Mouse (Mus musculus): Measurements from ENCODE around the gene Tiam2. TPM values are rescaled to one million over a fixed set of nuclear protein-coding genes. Genes with fewer than 3 reads are reported as not detected.

Tiam2 gene
- total RNA-seq, 1 experiment = 3.1 TPM

DNA sequence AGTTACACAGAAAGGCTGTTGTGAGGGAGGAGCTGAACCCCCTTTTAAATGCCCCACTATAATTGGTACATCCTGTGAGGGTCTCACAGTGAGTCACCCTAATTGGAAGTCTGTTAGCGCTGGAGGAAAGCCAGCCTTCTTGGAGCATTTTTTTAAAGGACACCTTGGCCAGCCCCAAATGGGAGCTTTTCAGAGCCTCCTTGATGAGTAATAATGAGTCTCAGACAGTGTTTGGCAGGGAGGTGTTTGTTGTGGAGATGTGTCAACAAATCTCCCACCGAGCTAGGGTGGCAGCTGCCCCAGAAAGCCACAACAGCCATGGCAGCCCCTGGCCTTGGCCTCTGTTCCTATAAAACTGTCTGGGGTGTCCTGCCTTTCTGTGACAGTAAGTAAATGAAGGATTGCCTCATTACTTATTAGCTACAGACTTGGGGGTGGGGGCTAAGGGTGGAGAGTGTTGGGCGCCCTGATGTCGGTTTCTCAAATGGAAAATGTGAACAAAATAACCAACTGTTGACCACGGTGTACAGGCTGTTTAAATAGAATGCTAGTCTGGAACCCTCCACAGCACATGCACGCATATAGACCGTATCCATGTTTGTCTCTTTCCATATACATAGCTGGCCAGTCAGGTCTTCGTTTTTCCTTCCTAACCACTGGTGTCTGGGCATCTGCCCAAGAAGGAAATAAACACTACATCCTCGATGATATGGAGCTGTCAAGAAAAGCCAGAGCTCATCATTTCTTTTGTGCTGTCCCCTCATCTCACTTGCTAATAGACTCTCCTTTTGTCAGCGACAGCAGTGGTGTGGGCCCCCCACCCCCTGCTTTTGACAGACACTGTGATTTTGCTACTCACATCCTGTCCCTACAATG lies 116.4 kb downstream of the Tiam2 start:
- Histone ChIP-seq H3K9ac (ENCODE audit: insufficient read depth, low read depth, low read length, poor library complexity, severe bottlenecking) (no peak overlapping the region), H3K27ac (ENCODE audit: insufficient read depth, low read depth, low read length, poor library complexity, severe bottlenecking) (no peak overlapping the region), H3K4me1 (ENCODE audit: control insufficient read depth in 2 of 2, insufficient read depth in 2 of 2, low read length in 2 of 2, poor library complexity in 1 of 2) (no peaks in the 10 kb centered on the region), H3K9me3 (ENCODE audit: control insufficient read depth, insufficient read depth, low read depth, low read length) (no peaks in the 10 kb centered on the region), H3K4me3 (ENCODE audit: insufficient read depth in 1 of 2, low read depth in 1 of 2, low read length in 2 of 2, poor library complexity in 1 of 2, severe bottlenecking in 1 of 2) (no peak overlapping the region), H3K36me3 (ENCODE audit: control insufficient read depth, insufficient read depth, low read length, poor library complexity, severe bottlenecking) (no peaks in the 10 kb centered on the region)
- in situ Hi-C loops (cut with MboI; ENCODE audit: low sequenced_read_pairs in 2 of 2, unreplicated experiment in 2 of 2) = no loop called here
- TF ChIP-seq CHD2 (IDR thresholded peaks at IDR 0.05; ENCODE audit: low read depth, low read length) = no peak
- no peak for DNase-seq (ENCODE audit: low read depth, low spot score)

DNA sequence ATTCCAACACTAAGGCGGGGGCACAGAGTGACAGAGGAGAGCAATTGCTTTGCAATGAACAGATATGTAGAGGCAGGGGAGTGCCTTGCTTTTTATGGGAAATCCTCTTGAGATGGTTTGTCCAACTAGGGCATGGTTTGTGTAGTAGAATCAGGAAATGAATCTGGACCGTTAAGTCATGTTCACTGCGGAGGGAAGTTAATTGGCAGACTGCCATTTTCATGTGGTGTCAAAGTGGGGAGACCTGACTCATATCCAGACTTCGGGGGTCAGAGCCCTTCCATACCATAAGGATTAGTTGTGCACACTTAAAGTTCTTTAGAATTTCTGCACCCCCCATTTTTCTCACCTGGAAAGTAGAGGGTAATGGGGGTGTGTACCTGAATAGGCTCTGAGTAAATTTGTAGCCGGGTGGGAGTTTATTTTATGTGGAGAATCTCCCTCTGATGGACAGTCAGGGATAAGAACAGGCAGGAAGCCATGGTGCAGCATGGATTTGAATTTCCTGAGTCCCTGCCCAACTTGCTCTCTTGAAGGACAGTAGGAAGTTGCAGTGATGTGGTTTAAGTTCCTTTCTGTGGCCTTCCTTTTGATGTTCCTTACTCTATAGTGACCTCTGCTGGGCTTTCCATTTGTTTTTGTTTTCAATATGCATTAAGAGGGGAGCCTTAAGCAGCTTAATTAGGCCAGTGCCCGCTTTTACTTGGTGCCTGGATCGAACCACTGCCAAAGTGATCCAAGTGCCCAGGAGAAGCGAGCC lies 120.0 kb downstream of the Tiam2 start:
- no peak overlapping the region for H3K9ac ChIP-seq (ENCODE audit: insufficient read depth, low read depth, low read length, poor library complexity, severe bottlenecking)
- DNase-seq (ENCODE audit: low read depth, low spot score) = peak; percentile 27
- H3K4me3 ChIP-seq (ENCODE audit: insufficient read depth in 1 of 2, low read depth in 1 of 2, low read length in 2 of 2, poor library complexity in 1 of 2, severe bottlenecking in 1 of 2) = no peak overlapping the region
- H3K27ac ChIP-seq (ENCODE audit: insufficient read depth, low read depth, low read length, poor library complexity, severe bottlenecking) = no peak overlapping the region
- H3K36me3 ChIP-seq (ENCODE audit: control insufficient read depth, insufficient read depth, low read length, poor library complexity, severe bottlenecking) = no peaks in the 10 kb centered on the region
- in situ Hi-C loops (cut with MboI; ENCODE audit: low sequenced_read_pairs in 2 of 2, unreplicated experiment in 2 of 2) = no loop called here
- no peaks in the 10 kb centered on the region for H3K9me3 ChIP-seq (ENCODE audit: control insufficient read depth, insufficient read depth, low read depth, low read length)
- no peaks in the 10 kb centered on the region for H3K4me1 ChIP-seq (ENCODE audit: control insufficient read depth in 2 of 2, insufficient read depth in 2 of 2, low read length in 2 of 2, poor library complexity in 1 of 2)
- no peak for TF ChIP-seq MAFK (IDR thresholded peaks at IDR 0.05; ENCODE audit: insufficient read depth, low read depth, low read length)
- TF ChIP-seq HCFC1 (IDR thresholded peaks at IDR 0.05; ENCODE audit: borderline replicate concordance, insufficient read depth, low read length) = no peak
- no peak for TF ChIP-seq ZC3H11A (IDR thresholded peaks at IDR 0.05; ENCODE audit: borderline replicate concordance, low read depth, low read length)
- TF ChIP-seq ZNF384 (IDR thresholded peaks at IDR 0.05; ENCODE audit: low read depth, low read length) = no peak
- no peak for TF ChIP-seq CHD2 (IDR thresholded peaks at IDR 0.05; ENCODE audit: low read depth, low read length)

DNA sequence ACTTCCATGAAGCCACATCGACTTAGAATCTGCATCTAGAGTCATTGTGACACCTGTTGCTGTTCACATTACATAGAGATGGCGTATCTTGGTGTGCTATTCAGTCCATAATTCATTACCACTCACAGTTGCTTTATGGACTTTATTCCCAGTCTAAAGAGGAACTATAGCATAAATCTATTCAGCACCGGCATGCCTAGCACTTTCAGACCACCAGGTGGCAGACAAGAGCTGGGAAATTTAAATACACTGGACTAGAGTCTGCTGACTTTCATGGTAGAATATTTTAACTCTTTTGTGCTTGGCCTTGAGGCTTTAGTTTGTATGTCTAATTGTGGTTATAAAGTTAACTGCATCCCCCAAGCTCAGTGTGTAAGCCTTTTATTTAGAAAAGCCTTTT lies 122.4 kb downstream of the Tiam2 start:
- Histone ChIP-seq H3K9me3 (ENCODE audit: control insufficient read depth, insufficient read depth, low read depth, low read length) (no peaks in the 10 kb centered on the region), H3K4me1 (ENCODE audit: control insufficient read depth in 2 of 2, insufficient read depth in 2 of 2, low read length in 2 of 2, poor library complexity in 1 of 2) (no peaks in the 10 kb centered on the region), H3K9ac (ENCODE audit: insufficient read depth, low read depth, low read length, poor library complexity, severe bottlenecking) (no peak overlapping the region), H3K27ac (ENCODE audit: insufficient read depth, low read depth, low read length, poor library complexity, severe bottlenecking) (no peak overlapping the region), H3K4me3 (ENCODE audit: insufficient read depth in 1 of 2, low read depth in 1 of 2, low read length in 2 of 2, poor library complexity in 1 of 2, severe bottlenecking in 1 of 2) (no peak overlapping the region), H3K36me3 (ENCODE audit: control insufficient read depth, insufficient read depth, low read length, poor library complexity, severe bottlenecking) (no peaks in the 10 kb centered on the region)
- in situ Hi-C loops (cut with MboI; ENCODE audit: low sequenced_read_pairs in 2 of 2, unreplicated experiment in 2 of 2) = no loop called here
- no peak for TF ChIP-seq CHD2 (IDR thresholded peaks at IDR 0.05; ENCODE audit: low read depth, low read length)
- peak; percentile 52; the same call in 1 of the 2 replicates for TF ChIP-seq ZC3H11A (IDR thresholded peaks at IDR 0.05; ENCODE audit: borderline replicate concordance, low read depth, low read length)
- peak; percentile 47 for DNase-seq (ENCODE audit: low read depth, low spot score)

DNA sequence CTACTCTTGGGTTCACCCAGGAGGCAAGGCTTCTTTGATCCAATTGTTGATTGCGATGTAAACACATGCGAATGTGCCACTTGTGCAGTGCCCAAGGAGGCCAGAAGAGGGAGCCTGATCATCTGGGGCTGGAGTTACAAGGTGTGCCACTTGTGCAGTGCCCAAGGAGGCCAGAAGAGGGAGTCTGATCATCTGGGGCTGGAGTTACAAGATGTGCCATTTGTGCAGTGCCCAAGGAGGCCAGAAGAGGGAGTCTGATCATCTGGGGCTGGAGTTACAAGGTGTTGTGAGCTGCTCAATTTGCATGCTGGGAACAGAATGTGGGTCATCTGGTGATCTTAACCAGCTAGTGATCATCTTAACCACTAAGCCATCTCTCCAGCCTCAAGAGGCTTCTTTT lies 124.7 kb downstream of the Tiam2 start:
- TF ChIP-seq ZC3H11A (IDR thresholded peaks at IDR 0.05; ENCODE audit: borderline replicate concordance, low read depth, low read length) (peak; percentile 81; the same call in 1 of the 2 replicates), MAFK (IDR thresholded peaks at IDR 0.05; ENCODE audit: insufficient read depth, low read depth, low read length) (no peak)
- in situ Hi-C loops (cut with MboI; ENCODE audit: low sequenced_read_pairs in 2 of 2, unreplicated experiment in 2 of 2) = no loop called here
- Histone ChIP-seq H3K27ac (ENCODE audit: insufficient read depth, low read depth, low read length, poor library complexity, severe bottlenecking) (no peak overlapping the region), H3K4me1 (ENCODE audit: control insufficient read depth in 2 of 2, insufficient read depth in 2 of 2, low read length in 2 of 2, poor library complexity in 1 of 2) (no peaks in the 10 kb centered on the region), H3K4me3 (ENCODE audit: insufficient read depth in 1 of 2, low read depth in 1 of 2, low read length in 2 of 2, poor library complexity in 1 of 2, severe bottlenecking in 1 of 2) (no peak overlapping the region), H3K9me3 (ENCODE audit: control insufficient read depth, insufficient read depth, low read depth, low read length) (no peaks in the 10 kb centered on the region), H3K9ac (ENCODE audit: insufficient read depth, low read depth, low read length, poor library complexity, severe bottlenecking) (no peak overlapping the region), H3K36me3 (ENCODE audit: control insufficient read depth, insufficient read depth, low read length, poor library complexity, severe bottlenecking) (no peaks in the 10 kb centered on the region)
- peak; percentile 68 for DNase-seq (ENCODE audit: low read depth, low spot score)

Data from ES-E14 (cell line).